Mouse (Mus musculus): ENCODE data around the gene Hist1h1b.
"Not testable (repeated sequence)": the region's sequence is repeated elsewhere in the genome, so short reads cannot be mapped to it uniquely, and the experiment has no call there.

- not testable (repeated sequence) for TF ChIP-seq CTCF (IDR thresholded peaks at IDR 0.05; ENCODE audit: borderline replicate concordance, extremely low read depth, insufficient read depth, insufficient read length); POLR2A (IDR thresholded peaks at IDR 0.05; ENCODE audit: borderline replicate concordance, extremely low read depth, insufficient read depth, insufficient read length, poor library complexity, severe bottlenecking)
Observed at GRCm38 (mm10) chr13:21810073-21810472, 29.6 kb upstream of the Hist1h1b start, which contains the start of the genes Hist1h2bq and Hist1h2ao.

Measured in brain, embryonic 14.5 days (tissue).